Mouse (Mus musculus) cerebellum, adult 2 months (tissue): ENCODE results near the gene Sh3pxd2a.

Source experiments
- CTCF ChIP-seq: fragments of 200-500 bp; IDR thresholded peaks from 2 replicates; pipeline ENCODE4 v1.5.1; 2011; ENCODE audit warnings: low read depth, mild to moderate bottlenecking, control low read depth, low read length, moderate library complexity, borderline replicate concordance; ENCODE audit not compliant: insufficient read depth
- POLR2A ChIP-seq: fragments of 200-500 bp; IDR thresholded peaks from 2 replicates; pipeline ENCODE4 v1.6.1; 2011; ENCODE audit warnings: low read length, control low read depth, borderline replicate concordance; ENCODE audit not compliant: insufficient read depth

DNA sequence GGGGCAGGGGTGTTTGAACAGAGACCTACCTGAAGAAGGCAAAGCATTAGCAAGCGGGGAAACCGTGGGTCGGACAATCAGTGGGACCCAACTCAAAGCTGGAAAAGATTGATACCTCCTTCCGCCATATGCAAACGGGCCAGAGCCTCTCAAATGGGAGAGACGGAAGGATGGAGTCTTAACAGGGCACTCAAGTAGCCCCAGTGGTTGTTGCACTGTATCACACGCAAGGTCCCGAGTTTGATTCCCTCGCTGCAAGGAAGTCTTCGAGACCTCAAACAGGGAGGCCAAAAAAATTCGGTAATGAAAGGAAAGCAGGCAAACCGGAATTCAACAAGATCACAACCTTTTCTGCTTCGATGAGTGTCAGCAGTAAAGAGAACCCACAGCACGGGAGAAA lies 29.5 kb downstream of the Sh3pxd2a start:
- TF ChIP-seq CTCF: no peak
- TF ChIP-seq POLR2A: no peak
